Mouse (Mus musculus): Measurements from ENCODE around the gene Olfr934. TPM values are rescaled to one million over a fixed set of nuclear protein-coding genes. Genes with fewer than 3 reads are reported as not detected.

The Olfr934 gene
- polyA plus RNA-seq (2012; ENCODE audit: insufficient read depth, insufficient read length, missing spikeins): not detected in 2 replicates

GRCm38 (mm10) chr9:38988215-38988614 is at the start of gene Olfr934:
Gene Olfr934 (minus strand): TSS chr9:38988315.
- no peak within 1 kb of the TSS for H3K4me3 ChIP-seq (ENCODE audit: insufficient read depth, low read length)
- H3K27ac ChIP-seq (ENCODE audit: insufficient read depth, low read depth, low read length): no peak within 1 kb of the TSS
- TF ChIP-seq POLR2A (IDR thresholded peaks at IDR 0.05; ENCODE audit: borderline replicate concordance, low read depth, low read length) (no peak), CTCF (IDR thresholded peaks at IDR 0.05; ENCODE audit: low read depth, low read length) (no peak)
- H3K4me1 ChIP-seq (ENCODE audit: control insufficient read depth, insufficient read depth, low read length): no peaks in the 10 kb centered on the region

- H3K4me1 ChIP-seq (ENCODE audit: control insufficient read depth, insufficient read depth, low read length): no peaks in the 10 kb centered on the region
- H3K4me3 ChIP-seq (ENCODE audit: insufficient read depth, low read length): no peak within 1 kb of the TSS
- H3K27ac ChIP-seq (ENCODE audit: insufficient read depth, low read depth, low read length): no peak within 1 kb of the TSS
- TF ChIP-seq POLR2A (IDR thresholded peaks at IDR 0.05; ENCODE audit: borderline replicate concordance, low read depth, low read length) (no peak), CTCF (IDR thresholded peaks at IDR 0.05; ENCODE audit: low read depth, low read length) (no peak)
Observed at GRCm38 (mm10) chr9:39023277-39023676, 35.2 kb upstream of the Olfr934 start, which contains the start of gene Olfr146. Gene Olfr146 (minus strand): TSS chr9:39023377.

- H3K4me1 ChIP-seq (ENCODE audit: control insufficient read depth, insufficient read depth, low read length): no peaks in the 10 kb centered on the region
- no peak within 1 kb of the TSS for H3K4me3 ChIP-seq (ENCODE audit: insufficient read depth, low read length)
- H3K27ac ChIP-seq (ENCODE audit: insufficient read depth, low read depth, low read length): no peak within 1 kb of the TSS
- TF ChIP-seq CTCF (IDR thresholded peaks at IDR 0.05; ENCODE audit: low read depth, low read length) (no peak), POLR2A (IDR thresholded peaks at IDR 0.05; ENCODE audit: borderline replicate concordance, low read depth, low read length) (no peak)
Observed at GRCm38 (mm10) chr9:38999583-38999982, 11.5 kb upstream of the Olfr934 start, which contains the start of gene Olfr935. Gene Olfr935 (minus strand): TSS chr9:38999683.

- Histone ChIP-seq H3K4me1 (ENCODE audit: control insufficient read depth, insufficient read depth, low read length) (no peaks in the 10 kb centered on the region), H3K27ac (ENCODE audit: insufficient read depth, low read depth, low read length) (no peak within 1 kb of the TSS), H3K4me3 (ENCODE audit: insufficient read depth, low read length) (no peak within 1 kb of the TSS)
- no peak for TF ChIP-seq POLR2A (IDR thresholded peaks at IDR 0.05; ENCODE audit: borderline replicate concordance, low read depth, low read length)
- no peak for TF ChIP-seq CTCF (IDR thresholded peaks at IDR 0.05; ENCODE audit: low read depth, low read length)
Observed at GRCm38 (mm10) chr9:38972013-38972412, 16.1 kb downstream of the Olfr934 start, which contains the start of gene Olfr933. Gene Olfr933 (plus strand): TSS chr9:38972313.

- Histone ChIP-seq H3K4me1 (ENCODE audit: control insufficient read depth, insufficient read depth, low read length) (peaks cover 19% of the 10 kb centered on the region), H3K27ac (ENCODE audit: insufficient read depth, low read depth, low read length) (no peak overlapping the region), H3K4me3 (ENCODE audit: insufficient read depth, low read length) (no peak overlapping the region)
- TF ChIP-seq POLR2A (IDR thresholded peaks at IDR 0.05; ENCODE audit: borderline replicate concordance, low read depth, low read length): no peak
- TF ChIP-seq CTCF (IDR thresholded peaks at IDR 0.05; ENCODE audit: low read depth, low read length): no peak
Observed at GRCm38 (mm10) chr9:38954124-38954416, 34.0 kb downstream of the Olfr934 start.

- Histone ChIP-seq H3K4me1 (ENCODE audit: control insufficient read depth, insufficient read depth, low read length) (peaks cover 21% of the 10 kb centered on the region), H3K4me3 (ENCODE audit: insufficient read depth, low read length) (no peak overlapping the region), H3K27ac (ENCODE audit: insufficient read depth, low read depth, low read length) (no peak overlapping the region)
- TF ChIP-seq POLR2A (IDR thresholded peaks at IDR 0.05; ENCODE audit: borderline replicate concordance, low read depth, low read length) (no peak), CTCF (IDR thresholded peaks at IDR 0.05; ENCODE audit: low read depth, low read length) (no peak)
Observed at GRCm38 (mm10) chr9:38953401-38954123, 34.6 kb downstream of the Olfr934 start.

Other genes starting within 250 kb of the Olfr934 start
- gene Olfr920, start 236.0 kb downstream of the Olfr934 start, polyA plus RNA-seq (2012; ENCODE audit: insufficient read depth, insufficient read length, missing spikeins): 1.5 and 2.6 TPM in 2 replicates
- not detected in 2 replicates for gene Olfr921, start 215.2 kb downstream of the Olfr934 start, polyA plus RNA-seq (2012; ENCODE audit: insufficient read depth, insufficient read length, missing spikeins)
- gene Olfr922, start 173.7 kb downstream of the Olfr934 start, polyA plus RNA-seq (2012; ENCODE audit: insufficient read depth, insufficient read length, missing spikeins): not detected in 2 replicates
- not detected in 2 replicates for gene Olfr923, start 161.8 kb downstream of the Olfr934 start, polyA plus RNA-seq (2012; ENCODE audit: insufficient read depth, insufficient read length, missing spikeins)
- gene Olfr924, start 143.9 kb downstream of the Olfr934 start, polyA plus RNA-seq (2012; ENCODE audit: insufficient read depth, insufficient read length, missing spikeins): not detected in 2 replicates
- gene Olfr26, start 133.3 kb downstream of the Olfr934 start, polyA plus RNA-seq (2012; ENCODE audit: insufficient read depth, insufficient read length, missing spikeins): not detected in 2 replicates
- gene Olfr926, start 111.2 kb downstream of the Olfr934 start, polyA plus RNA-seq (2012; ENCODE audit: insufficient read depth, insufficient read length, missing spikeins): not detected in 2 replicates
- gene Olfr930, start 58.5 kb downstream of the Olfr934 start, polyA plus RNA-seq (2012; ENCODE audit: insufficient read depth, insufficient read length, missing spikeins): not detected in 2 replicates
- not detected in 2 replicates for gene Olfr933, start 16.0 kb downstream of the Olfr934 start, polyA plus RNA-seq (2012; ENCODE audit: insufficient read depth, insufficient read length, missing spikeins)
- not detected in 2 replicates for gene Olfr935, start 11.4 kb upstream of the Olfr934 start, polyA plus RNA-seq (2012; ENCODE audit: insufficient read depth, insufficient read length, missing spikeins)
- not detected in 2 replicates for gene Olfr146, start 35.1 kb upstream of the Olfr934 start, polyA plus RNA-seq (2012; ENCODE audit: insufficient read depth, insufficient read length, missing spikeins)
- gene Olfr937, start 76.6 kb upstream of the Olfr934 start, polyA plus RNA-seq (2012; ENCODE audit: insufficient read depth, insufficient read length, missing spikeins): not detected in 2 replicates
- not detected in 2 replicates for gene Olfr938, start 90.6 kb upstream of the Olfr934 start, polyA plus RNA-seq (2012; ENCODE audit: insufficient read depth, insufficient read length, missing spikeins)
- not detected in 2 replicates for gene Olfr27, start 139.8 kb upstream of the Olfr934 start, polyA plus RNA-seq (2012; ENCODE audit: insufficient read depth, insufficient read length, missing spikeins)
- 0.24 TPM in 1 of 2 replicates, not detected in the other for gene Olfr943, start 178.0 kb upstream of the Olfr934 start, polyA plus RNA-seq (2012; ENCODE audit: insufficient read depth, insufficient read length, missing spikeins)
- gene Olfr944, start 213.6 kb upstream of the Olfr934 start, polyA plus RNA-seq (2012; ENCODE audit: insufficient read depth, insufficient read length, missing spikeins): not detected in 2 replicates